Mouse (Mus musculus) E14TG2a.4 (cell line): Measurements from ENCODE around the gene Rinl.

Experiments used
- H3K27me3 ChIP-seq: 2 replicates; pipeline ENCODE4 v1.6.1; 2014; ENCODE audit warnings: low read length, control low read depth; ENCODE audit not compliant: insufficient read depth
- H3K36me3 ChIP-seq: 2 replicates; pipeline ENCODE4 v1.6.1; 2014; ENCODE audit warnings: low read length, control low read depth; ENCODE audit not compliant: insufficient read depth
- H3K4me1 ChIP-seq: replicated peaks from 2 replicates; pipeline ENCODE4 v1.6.1; 2014; ENCODE audit warnings: low read depth, low read length, control low read depth
- H3K4me3 ChIP-seq: replicated peaks from 2 replicates; pipeline ENCODE4 v1.5.1; 2014; ENCODE audit warnings: mild to moderate bottlenecking, low read length
- H3K9me3 ChIP-seq: 2 replicates; pipeline ENCODE4 v1.6.1; 2014; ENCODE audit warnings: low read length, control low read depth
- CTCF ChIP-seq: conservative IDR thresholded peaks from 2 replicates; pipeline ENCODE4 v1.5.1; 2014; ENCODE audit warnings: low read length
- NANOG ChIP-seq: IDR thresholded peaks from 2 replicates; pipeline ENCODE4 v1.6.1; 2014; ENCODE audit warnings: borderline replicate concordance, low read length, mixed read lengths
- POU5F1 ChIP-seq: IDR thresholded peaks from 2 replicates; pipeline ENCODE4 v1.6.1; 2014; ENCODE audit warnings: low read length, borderline replicate concordance

The Rinl gene

GRCm38 (mm10) chr7:28808957-28809393 lies 20.2 kb downstream of the Rinl start:
- Histone ChIP-seq H3K4me1 (peaks cover 51% of the 10 kb centered on the region), H3K4me3 (peak overlapping the region; percentile 89), H3K36me3 (peaks cover 25% of the 10 kb centered on the region), H3K27me3 (no peaks in the 10 kb centered on the region), H3K9me3 (no peaks in the 10 kb centered on the region)
- TF ChIP-seq POU5F1 (no peak), CTCF (no peak), NANOG (no peak)

DNA sequence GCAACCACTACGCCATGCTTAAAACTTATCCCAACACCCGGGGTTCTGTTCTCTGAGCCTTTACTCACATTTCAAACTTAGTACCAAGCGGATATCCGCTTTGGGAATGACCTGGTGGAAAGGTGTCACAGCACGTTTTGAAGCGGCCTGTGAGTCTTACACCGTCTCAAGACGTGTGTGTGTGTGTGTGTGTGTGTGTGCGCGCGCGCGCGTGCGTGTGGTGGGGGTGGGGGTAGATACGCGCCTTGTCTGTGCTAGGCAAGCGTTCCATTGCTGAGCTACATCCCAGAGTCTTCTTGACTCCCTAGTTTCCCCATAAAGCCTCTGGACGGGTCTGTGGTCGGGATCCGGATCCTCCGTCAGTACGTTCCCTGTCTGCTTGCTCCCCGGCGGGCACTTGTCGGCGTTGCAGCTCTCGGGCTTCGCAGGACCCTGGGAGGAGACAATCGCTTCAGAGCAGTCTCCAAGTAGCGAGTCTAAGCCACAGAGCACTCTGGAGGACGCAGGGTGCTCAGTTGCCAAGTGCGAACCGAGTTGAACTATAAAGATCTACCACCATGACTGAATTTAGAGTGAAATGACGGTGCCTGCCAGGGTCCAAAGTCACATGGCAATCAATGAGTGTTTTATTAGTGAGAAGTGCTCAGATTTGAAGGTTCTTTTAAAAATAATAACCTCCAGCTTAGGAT lies 20.8 kb downstream of the Rinl start:
- Histone ChIP-seq H3K9me3 (no peaks in the 10 kb centered on the region), H3K36me3 (peaks cover 31% of the 10 kb centered on the region), H3K27me3 (no peaks in the 10 kb centered on the region), H3K4me3 (peak overlapping the region; percentile 89), H3K4me1 (peaks cover 52% of the 10 kb centered on the region)
- no peak for TF ChIP-seq CTCF
- TF ChIP-seq POU5F1: no peak
- no peak for TF ChIP-seq NANOG

DNA sequence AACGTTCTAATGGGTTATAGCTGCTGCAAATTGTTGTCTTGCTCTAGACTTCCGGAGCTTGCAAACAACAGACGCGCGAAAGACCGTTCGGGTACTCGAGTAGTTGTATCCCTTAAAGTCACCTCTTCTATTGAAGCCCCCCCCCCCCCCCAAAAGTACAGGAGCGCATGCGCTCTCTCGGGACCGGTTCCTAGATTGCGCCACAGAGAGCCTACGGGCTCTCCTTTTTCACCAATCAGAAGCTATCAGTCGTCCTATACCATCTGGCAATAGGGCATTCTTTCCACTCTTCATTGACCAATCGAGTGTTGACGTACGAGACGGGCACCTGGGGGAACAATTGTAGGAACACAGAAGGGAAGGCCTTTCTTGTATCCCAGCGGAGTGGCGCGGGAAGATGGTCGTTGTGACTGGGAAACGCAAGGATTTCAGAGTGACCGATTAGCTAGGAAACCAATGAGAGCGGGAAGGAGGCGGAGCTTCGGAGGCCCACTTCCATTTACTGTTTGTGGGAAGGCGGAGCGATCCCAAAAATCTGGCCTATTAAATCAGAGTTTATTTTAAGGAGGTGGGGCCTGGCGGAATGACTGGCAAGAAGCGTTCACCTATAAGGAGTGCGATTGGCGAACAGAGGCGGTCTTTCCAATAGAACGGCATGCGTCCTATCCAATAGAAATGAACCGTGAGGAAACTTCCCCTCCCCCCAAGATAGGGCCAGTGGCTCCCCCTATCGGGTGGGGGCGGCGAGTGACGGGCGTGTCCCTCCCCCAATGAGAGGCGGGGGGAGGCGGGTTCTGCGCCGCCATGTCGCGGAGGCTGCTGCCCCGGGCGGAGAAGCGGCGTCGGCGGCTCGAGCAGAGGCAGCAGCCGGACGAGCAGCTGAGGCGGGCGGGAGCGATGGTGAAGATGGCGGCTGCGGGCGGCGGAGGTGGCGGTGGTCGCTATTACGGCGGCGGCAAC lies 21.6 kb downstream of the Rinl start:
- TF ChIP-seq POU5F1 (no peak), CTCF (no peak)
- Histone ChIP-seq H3K27me3 (no peaks in the 10 kb centered on the region), H3K4me3 (peak overlapping the region; percentile 89), H3K36me3 (peaks cover 39% of the 10 kb centered on the region), H3K4me1 (peaks cover 54% of the 10 kb centered on the region), H3K9me3 (no peaks in the 10 kb centered on the region)

- Histone ChIP-seq H3K27me3 (no peaks in the 10 kb centered on the region), H3K9me3 (no peaks in the 10 kb centered on the region), H3K36me3 (peaks cover 47% of the 10 kb centered on the region), H3K4me1 (peaks cover 55% of the 10 kb centered on the region), H3K4me3 (peak overlapping the region; percentile 89)
- TF ChIP-seq NANOG: no peak
- no peak for TF ChIP-seq POU5F1
- TF ChIP-seq CTCF: no peak
These were observed 22.5 kb downstream of the Rinl start for GRCm38 (mm10) chr7:28811228-28811627.

- H3K4me1 ChIP-seq: peaks cover 58% of the 10 kb centered on the region
- TF ChIP-seq NANOG: no peak
- no peak for TF ChIP-seq POU5F1
- TF ChIP-seq CTCF: no peak
- peak overlapping the region; percentile 89 for H3K4me3 ChIP-seq
- peaks cover 53% of the 10 kb centered on the region for H3K36me3 ChIP-seq
- H3K9me3 ChIP-seq: no peaks in the 10 kb centered on the region
- H3K27me3 ChIP-seq: no peaks in the 10 kb centered on the region
These were observed 23.0 kb downstream of the Rinl start for GRCm38 (mm10) chr7:28811640-28812275.

DNA sequence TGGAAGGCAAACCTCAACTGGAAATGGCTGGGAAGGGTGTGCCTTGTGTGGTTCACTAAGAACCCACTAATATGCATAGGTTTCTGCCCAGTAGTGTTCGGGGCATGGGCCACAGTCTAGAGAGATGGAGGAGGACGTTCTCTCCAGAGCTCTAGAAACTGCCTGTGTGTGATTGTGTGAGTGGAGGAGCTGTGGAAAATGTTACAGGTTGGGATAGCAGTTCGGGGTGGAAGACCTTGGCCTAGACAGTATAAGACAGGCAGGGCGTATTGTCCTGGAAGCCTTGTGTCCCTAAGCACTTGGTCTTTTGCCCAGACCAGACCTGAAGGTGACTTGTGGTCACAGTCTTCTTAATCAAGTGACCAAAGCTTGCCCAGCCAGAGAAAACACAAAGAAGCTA lies 23.7 kb downstream of the Rinl start:
- H3K9me3 ChIP-seq: no peaks in the 10 kb centered on the region
- TF ChIP-seq CTCF (no peak), NANOG (no peak), POU5F1 (no peak)
- H3K36me3 ChIP-seq: peaks cover 59% of the 10 kb centered on the region
- H3K4me1 ChIP-seq: peaks cover 64% of the 10 kb centered on the region
- peak overlapping the region; percentile 89 for H3K4me3 ChIP-seq
- no peaks in the 10 kb centered on the region for H3K27me3 ChIP-seq

- Histone ChIP-seq H3K36me3 (peaks cover 65% of the 10 kb centered on the region), H3K27me3 (no peaks in the 10 kb centered on the region), H3K4me3 (peak overlapping the region; percentile 89)
These were observed 24.2 kb downstream of the Rinl start for GRCm38 (mm10) chr7:28812949-28813348.

GRCm38 (mm10) chr7:28814306-28815034 lies 25.7 kb downstream of the Rinl start:
- Histone ChIP-seq H3K4me1 (peaks cover 74% of the 10 kb centered on the region), H3K4me3 (peak overlapping the region; percentile 89), H3K27me3 (no peaks in the 10 kb centered on the region), H3K36me3 (peaks cover 80% of the 10 kb centered on the region), H3K9me3 (no peaks in the 10 kb centered on the region)
- TF ChIP-seq NANOG: no peak
- no peak for TF ChIP-seq CTCF
- TF ChIP-seq POU5F1: no peak

More at GRCm38 (mm10) chr7:28812949-28813348, 24.2 kb downstream of the Rinl start:
- peaks cover 64% of the 10 kb centered on the region for H3K4me1 ChIP-seq
- peak; percentile 16 for TF ChIP-seq CTCF
- TF ChIP-seq NANOG: no peak
- H3K9me3 ChIP-seq: no peaks in the 10 kb centered on the region
